Mouse (Mus musculus) intestine, embryonic 14.5 days (tissue): Measurements from ENCODE around the gene Gpr62. TPM values are rescaled to one million over a fixed set of nuclear protein-coding genes. Genes with fewer than 3 reads are reported as not detected.
"Not testable (repeated sequence)": the region's sequence is repeated elsewhere in the genome, so short reads cannot be mapped to it uniquely, and the experiment has no call there.

Experiments
- ATAC-seq: fragments of 200-750 bp; cut with Nextera tagmentation; replicated peaks from 2 replicates; pipeline ENCODE4 v1.8.0; 2017; ENCODE audit warnings: low read depth, moderate number of reproducible peaks, moderate TSS enrichment, moderate library complexity; ENCODE audit not compliant: low FRiP score, low TSS enrichment
- DNase-seq: peaks from one replicate; pipeline ENCODE4 v3.0.0-alpha.2; 2018; ENCODE audit warnings: low spot score
- H3K27ac ChIP-seq: fragments of 300-500 bp; sonication (generic); 2 replicates; pipeline ENCODE4 v1.5.1; 2014; ENCODE audit warnings: low read depth, mild to moderate bottlenecking, control low read depth
- H3K27me3 ChIP-seq: fragments of 300-500 bp; sonication (generic); replicated peaks from 2 replicates; pipeline ENCODE4 v1.6.1; 2014; ENCODE audit warnings: low read length, control low read depth; ENCODE audit not compliant: control insufficient read depth, insufficient read depth
- H3K36me3 ChIP-seq: fragments of 300-500 bp; sonication (generic); 2 replicates; pipeline ENCODE4 v1.6.1; 2014; ENCODE audit warnings: low read length, control low read depth; ENCODE audit not compliant: control insufficient read depth, insufficient read depth
- H3K4me1 ChIP-seq: fragments of 300-500 bp; sonication (generic); replicated peaks from 2 replicates; pipeline ENCODE4 v1.6.1; 2014; ENCODE audit warnings: low read length, control low read depth, mixed read lengths; ENCODE audit not compliant: control insufficient read depth, insufficient read depth
- H3K4me2 ChIP-seq: fragments of 300-500 bp; sonication (generic); 2 replicates; pipeline ENCODE4 v1.6.1; 2014; ENCODE audit warnings: low read length
- H3K4me3 ChIP-seq: fragments of 300-500 bp; sonication (generic); 2 replicates; pipeline ENCODE4 v1.5.1; 2014; ENCODE audit warnings: low read depth, low read length, control low read depth, mixed read lengths
- H3K9ac ChIP-seq: fragments of 300-500 bp; sonication (generic); 2 replicates; pipeline ENCODE4 v1.6.1; 2014; ENCODE audit warnings: mild to moderate bottlenecking, low read length
- H3K9me3 ChIP-seq: fragments of 300-500 bp; sonication (generic); 2 replicates; pipeline ENCODE4 v1.6.1; 2016; ENCODE audit warnings: low read length, control low read depth; ENCODE audit not compliant: control insufficient read depth
- WGBS: fragments of 180-500 bp; shearing (Covaris S2); extraction: QIAGEN DNeasy Blood & Tissue Kit; methylation state at CpG from one replicate; pipeline ENCODE4 v1.1.7; 2014; 5-methylcytosine and 5-hydroxymethylcytosine counted together
- polyA plus RNA-seq: library from polyadenylated mRNA; unstranded; fragments of >200 nt; fragmentation: Nextera tagmentation; extraction: Ambion mirVana; gene quantifications from 2 replicates; pipeline ENCODE4 v1.2.1, GENCODE M21; 2014

The Gpr62 gene
- polyA plus RNA-seq, 1 experiment from 2014 or later, result 0.41 TPM

- not testable (repeated sequence) for H3K4me3 ChIP-seq, H3K4me2 ChIP-seq, H3K27ac ChIP-seq, DNase-seq, H3K4me1 ChIP-seq, H3K27me3 ChIP-seq, H3K9ac ChIP-seq, H3K9me3 ChIP-seq, ATAC-seq
- peaks cover 34% of the 10 kb centered on the region for H3K36me3 ChIP-seq
- 80% methylated on average over 6 of the region's 6 CpGs for WGBS
These were observed 21.9 kb upstream of the Gpr62 start for GRCm38 (mm10) chr9:106487602-106488001.

- 85% methylated on average over 10 of the region's 10 CpGs for WGBS
- Histone ChIP-seq H3K4me3 (no peak overlapping the region), H3K27me3 (no peaks in the 10 kb centered on the region), H3K4me1 (no peaks in the 10 kb centered on the region), H3K27ac (no peak overlapping the region), H3K9ac (no peak overlapping the region), H3K9me3 (no peaks in the 10 kb centered on the region), H3K4me2 (no peak overlapping the region), H3K36me3 (peaks cover 47% of the 10 kb centered on the region)
- DNase-seq, result no peak
- no peak for ATAC-seq
These were observed 19.3 kb upstream of the Gpr62 start for GRCm38 (mm10) chr9:106485076-106485475.

GRCm38 (mm10) chr9:106483606-106484005 lies 17.9 kb upstream of the Gpr62 start:
- no peak overlapping the region for H3K27ac ChIP-seq
- ATAC-seq (no peak), DNase-seq (no peak)
- 0 out of 2 replicates have a peak, but pooled peaks cover under 1% of the 10 kb centered on the region for H3K4me1 ChIP-seq
- H3K4me2 ChIP-seq, result no peak overlapping the region
- H3K9me3 ChIP-seq, result no peaks in the 10 kb centered on the region
- no peaks in the 10 kb centered on the region for H3K27me3 ChIP-seq
- H3K4me3 ChIP-seq, result no peak overlapping the region
- H3K36me3 ChIP-seq, result peaks cover 52% of the 10 kb centered on the region
- H3K9ac ChIP-seq, result no peak overlapping the region
- 92% methylated on average over 17 of the region's 17 CpGs for WGBS

GRCm38 (mm10) chr9:106483136-106483535 lies 17.4 kb upstream of the Gpr62 start:
- Histone ChIP-seq H3K4me2 (no peak overlapping the region), H3K4me3 (no peak overlapping the region), H3K27me3 (no peaks in the 10 kb centered on the region), H3K36me3 (peaks cover 52% of the 10 kb centered on the region), H3K4me1 (peaks cover 5% of the 10 kb centered on the region), H3K9ac (no peak overlapping the region), H3K9me3 (no peaks in the 10 kb centered on the region), H3K27ac (no peak overlapping the region)
- WGBS, result 96% methylated on average over 10 of the region's 10 CpGs
- no peak for ATAC-seq
- no peak for DNase-seq

- no peak overlapping the region for H3K9ac ChIP-seq
- ATAC-seq, result no peak
- H3K36me3 ChIP-seq, result peaks cover 52% of the 10 kb centered on the region
- no peaks in the 10 kb centered on the region for H3K27me3 ChIP-seq
- peaks cover 10% of the 10 kb centered on the region for H3K4me1 ChIP-seq
- no peak overlapping the region for H3K4me2 ChIP-seq
- no peak overlapping the region for H3K4me3 ChIP-seq
- no peak overlapping the region for H3K27ac ChIP-seq
- no peak for DNase-seq
- no peaks in the 10 kb centered on the region for H3K9me3 ChIP-seq
- WGBS, result 89% methylated on average over 17 of the region's 17 CpGs
These were observed 16.9 kb upstream of the Gpr62 start for GRCm38 (mm10) chr9:106482578-106483115.

GRCm38 (mm10) chr9:106481676-106482075 lies 15.9 kb upstream of the Gpr62 start:
- Histone ChIP-seq H3K27ac (no peak overlapping the region), H3K4me3 (no peak overlapping the region), H3K27me3 (no peaks in the 10 kb centered on the region), H3K9me3 (no peaks in the 10 kb centered on the region), H3K36me3 (peaks cover 52% of the 10 kb centered on the region), H3K4me2 (no peak overlapping the region), H3K9ac (no peak overlapping the region), H3K4me1 (peaks cover 10% of the 10 kb centered on the region)
- DNase-seq (no peak), ATAC-seq (no peak)
- WGBS, result 93% methylated on average over 13 of the region's 13 CpGs

GRCm38 (mm10) chr9:106481075-106481474 lies 15.3 kb upstream of the Gpr62 start:
- no peaks in the 10 kb centered on the region for H3K27me3 ChIP-seq
- ATAC-seq, result no peak
- H3K4me1 ChIP-seq, result peaks cover 15% of the 10 kb centered on the region
- no peak overlapping the region for H3K9ac ChIP-seq
- DNase-seq, result no peak
- no peak overlapping the region for H3K4me3 ChIP-seq
- H3K36me3 ChIP-seq, result peaks cover 52% of the 10 kb centered on the region
- no peak overlapping the region for H3K27ac ChIP-seq
- H3K9me3 ChIP-seq, result no peaks in the 10 kb centered on the region
- H3K4me2 ChIP-seq, result no peak overlapping the region
- 96% methylated on average over 15 of the region's 15 CpGs for WGBS

- no peaks in the 10 kb centered on the region for H3K27me3 ChIP-seq
- no peak overlapping the region for H3K9ac ChIP-seq
- H3K4me3 ChIP-seq, result no peak overlapping the region
- ATAC-seq (no peak), DNase-seq (no peak)
- H3K4me1 ChIP-seq, result peaks cover 15% of the 10 kb centered on the region
- no peak overlapping the region for H3K4me2 ChIP-seq
- H3K27ac ChIP-seq, result no peak overlapping the region
- 94% methylated on average over 7 of the region's 7 CpGs for WGBS
- H3K9me3 ChIP-seq, result no peaks in the 10 kb centered on the region
- peaks cover 46% of the 10 kb centered on the region for H3K36me3 ChIP-seq
These were observed 14.8 kb upstream of the Gpr62 start for GRCm38 (mm10) chr9:106480541-106480940.

GRCm38 (mm10) chr9:106478101-106478500 lies 12.4 kb upstream of the Gpr62 start:
- Histone ChIP-seq H3K4me1 (peaks cover 15% of the 10 kb centered on the region), H3K4me2 (peak overlapping the region; percentile 96), H3K36me3 (peaks cover 22% of the 10 kb centered on the region), H3K9ac (peak overlapping the region; percentile 69), H3K4me3 (peak overlapping the region; percentile 85), H3K9me3 (no peaks in the 10 kb centered on the region), H3K27ac (no peak overlapping the region), H3K27me3 (no peaks in the 10 kb centered on the region)
- ATAC-seq (no peak), DNase-seq (no peak)
- WGBS, result 81% methylated on average over 9 of the region's 9 CpGs
